Mouse (Mus musculus) embryonic fibroblast, embryonic 13.5 days (primary cell): ENCODE results near the gene Adgrg1.
"Not testable (repeated sequence)": the region's sequence is repeated elsewhere in the genome, so short reads cannot be mapped to it uniquely, and the experiment has no call there.

Experiments
- CTCF ChIP-seq: IDR thresholded peaks from 2 replicates; pipeline ENCODE4 v1.5.1; 2011; ENCODE audit warnings: mild to moderate bottlenecking, control low read depth, low read length, moderate library complexity, borderline replicate concordance; ENCODE audit not compliant: insufficient read depth
- POLR2A ChIP-seq: IDR thresholded peaks from 2 replicates; pipeline ENCODE4 v1.6.1; 2011; ENCODE audit warnings: low read depth, mild to moderate bottlenecking, control low read depth, low read length, moderate library complexity

GRCm38 (mm10) chr8:95028391-95028790 is 53.8 kb downstream of the Adgrg1 start:
- not testable (repeated sequence) for TF ChIP-seq CTCF, POLR2A
